7 mouse cellular contexts compared by ENCODE assay signal in genomic region chr7:19094471-19094825, GRCm38 (mm10). TPM values are rescaled to one million over a fixed set of nuclear protein-coding genes. Genes with fewer than 3 reads are reported as not detected.
A peak's percentile ranks its signal among the peaks of the same experiment; 100 is the strongest.
DNase-seq lines count a peak whose midpoint lies in the region; ATAC-seq and TF ChIP-seq lines count a peak whose summit lies in the region.

Six5 (plus strand) TSS chr7:19094594.

- peaks cover 33% of the 10 kb centered on the region for H3K36me3 ChIP-seq in limb, embryonic 14.5 days (ENCODE audit: control insufficient read depth, insufficient read depth, low read length)
- peaks cover 12% of the 10 kb centered on the region; the same call in 1 of the 2 replicates for H3K36me3 ChIP-seq in midbrain, embryonic 16.5 days (ENCODE audit: control insufficient read depth, insufficient read depth, low read length)

- H3K27ac ChIP-seq in limb, embryonic 14.5 days (replicated peaks; ENCODE audit: low read depth, low read length) = peak within 1 kb of the TSS; percentile 98
- peak within 1 kb of the TSS; percentile 60 for H3K27ac ChIP-seq in midbrain, embryonic 16.5 days (ENCODE audit: low read length)

- WGBS in limb, embryonic 14.5 days = 0% methylated on average over 9 of the region's 36 CpGs
- 1% methylated on average over 25 of the region's 36 CpGs for WGBS in midbrain, embryonic 16.5 days

- H3K9me3 ChIP-seq in limb, embryonic 14.5 days (ENCODE audit: control insufficient read depth, low read length) = no peaks in the 10 kb centered on the region
- no peaks in the 10 kb centered on the region for H3K9me3 ChIP-seq in midbrain, embryonic 16.5 days (replicated peaks; ENCODE audit: control insufficient read depth, low read length, poor library complexity, severe bottlenecking)

- peak within 1 kb of the TSS; percentile 84 for H3K4me2 ChIP-seq in limb, embryonic 14.5 days (replicated peaks; ENCODE audit: low read depth, low read length, severe bottlenecking)
- peak within 1 kb of the TSS; percentile 98 for H3K4me2 ChIP-seq in midbrain, embryonic 16.5 days (ENCODE audit: low read length)

- no peaks in the 10 kb centered on the region for H3K27me3 ChIP-seq in limb, embryonic 14.5 days (ENCODE audit: control insufficient read depth, insufficient read depth, low read length)
- peaks cover 24% of the 10 kb centered on the region for H3K27me3 ChIP-seq in midbrain, embryonic 16.5 days (ENCODE audit: control insufficient read depth, insufficient read depth, low read depth, low read length)

- DNase-seq in right cerebral cortex, postnatal 10 days (ENCODE audit: low spot score in 2 of 2) = peak; percentile 47 to 53
- no peak for DNase-seq in right cerebral cortex, postnatal 36 days (ENCODE audit: low spot score in 2 of 2)
- DNase-seq in adrenal gland, postnatal 10 days = no peak
- DNase-seq in limb, embryonic 14.5 days (ENCODE audit: low spot score) = no peak
- DNase-seq in layer of hippocampus, adult 9-10 months (ENCODE audit: low spot score) = no peak

- peak; percentile 17; the same call in 1 of the 2 replicates for ATAC-seq in granulocyte monocyte progenitor cell, adult 5-6 weeks (replicated peaks; ENCODE audit: poor library complexity, severe bottlenecking)
- ATAC-seq in limb, embryonic 14.5 days (ENCODE audit: low FRiP score, low read depth) = no peak
- ATAC-seq in midbrain, embryonic 16.5 days = no peak

- H3K9ac ChIP-seq in limb, embryonic 14.5 days (ENCODE audit: low read depth, low read length, severe bottlenecking) = peak within 1 kb of the TSS; percentile 94
- peak within 1 kb of the TSS; percentile 63 for H3K9ac ChIP-seq in midbrain, embryonic 16.5 days (ENCODE audit: low read depth, low read length)

- peak within 1 kb of the TSS; percentile 79 for H3K4me3 ChIP-seq in limb, embryonic 14.5 days (replicated peaks; ENCODE audit: low read length)
- peak within 1 kb of the TSS; percentile 52 for H3K4me3 ChIP-seq in midbrain, embryonic 16.5 days (ENCODE audit: low read depth, low read length)

- TF ChIP-seq POLR2A in limb, embryonic 14.5 days (IDR thresholded peaks at IDR 0.05; ENCODE audit: borderline replicate concordance, extremely low read depth, insufficient read depth, insufficient read length) = no peak

- H3K4me1 ChIP-seq in limb, embryonic 14.5 days (ENCODE audit: control insufficient read depth, insufficient read depth, low read length) = peaks cover 37% of the 10 kb centered on the region
- H3K4me1 ChIP-seq in midbrain, embryonic 16.5 days (ENCODE audit: control insufficient read depth, insufficient read depth, low read length) = peaks cover 28% of the 10 kb centered on the region

RNA-seq across cellular contexts. Expression of gene Six5, which starts in this region (rescaled TPM):
- 10 to 100 TPM; 12.3 to 17.3 TPM for total RNA-seq in adrenal gland, postnatal 10 days (2021)
- 4.0 and 8.1 TPM in 2 replicates for total RNA-seq in granulocyte monocyte progenitor cell, adult 5-6 weeks (2014; fragmentation: Nextera tagmentation)
- total RNA-seq in granulocyte monocyte progenitor cell, adult 5-6 weeks (2017) = 1.6 and 2.7 TPM in 2 replicates
- polyA plus RNA-seq in limb, embryonic 14.5 days (2012; rRNA removed) = 103 and 157 TPM in 2 replicates
- polyA plus RNA-seq in limb, embryonic 14.5 days (2014; fragmentation: Nextera tagmentation; extraction: Ambion mirVana) = 19.1 and 20.3 TPM in 2 replicates
- 1.5 and 1.6 TPM in 2 replicates for polyA plus RNA-seq in midbrain, embryonic 16.5 days (2015; fragmentation: Nextera tagmentation; extraction: Ambion mirVana)

Comparison
In these comparisons a context has a peak if more than half of its experiments do, and no peak if none do; other contexts are left out.
1. DNase-seq: peak in right cerebral cortex, postnatal 10 days (2 of 2); none in right cerebral cortex, postnatal 36 days (0 of 2), adrenal gland, postnatal 10 days (single experiment), limb, embryonic 14.5 days (single experiment) and layer of hippocampus, adult 9-10 months (single experiment).